In the genomic region with DNA sequence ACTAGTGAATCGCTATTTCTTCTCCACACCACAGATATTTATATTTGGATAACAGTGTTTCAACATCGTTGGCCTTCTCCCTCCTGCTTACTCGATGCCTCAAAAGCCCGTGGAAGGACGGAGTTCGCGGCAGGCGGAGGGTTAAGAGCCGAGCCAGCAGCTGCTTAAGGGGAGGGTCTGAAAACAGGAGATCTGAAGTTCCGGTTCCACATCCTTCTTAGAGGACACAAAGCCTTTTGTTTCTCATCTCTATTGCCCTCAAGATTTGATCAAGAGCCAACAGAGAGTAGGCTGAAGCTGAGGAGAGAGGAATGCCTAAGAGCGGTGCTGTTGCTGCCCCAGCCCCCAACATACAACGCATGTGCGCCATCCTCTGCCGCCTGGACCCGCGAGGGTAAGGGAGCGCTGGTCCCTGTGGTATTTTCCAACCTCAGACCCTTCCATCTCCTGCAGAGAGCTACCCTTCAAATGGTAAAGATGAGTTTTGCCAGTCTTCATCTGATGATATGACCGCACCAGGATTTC, we compare ENCODE assay signal across 8 mouse cellular contexts. TPM values are rescaled to one million over a fixed set of nuclear protein-coding genes. Genes with fewer than 3 reads are reported as not detected.
DNase-seq lines count a peak whose midpoint lies in the region; ATAC-seq lines count a peak whose summit lies in the region.

No protein-coding gene starts in this region.

- H3K36me3 ChIP-seq in heart, embryonic 13.5 days: no peaks in the 10 kb centered on the region
- no peaks in the 10 kb centered on the region for H3K36me3 ChIP-seq in liver, embryonic 15.5 days (replicated peaks)

- H3K9me3 ChIP-seq in heart, embryonic 13.5 days: no peaks in the 10 kb centered on the region
- no peaks in the 10 kb centered on the region for H3K9me3 ChIP-seq in liver, embryonic 15.5 days (replicated peaks)

- H3K4me1 ChIP-seq in heart, embryonic 13.5 days: peaks cover 39% of the 10 kb centered on the region
- H3K4me1 ChIP-seq in liver, embryonic 15.5 days (replicated peaks): peaks cover 17% of the 10 kb centered on the region

- peak overlapping the region; percentile 73 for H3K27ac ChIP-seq in heart, embryonic 13.5 days (replicated peaks)
- H3K27ac ChIP-seq in liver, embryonic 15.5 days (replicated peaks): no peak overlapping the region

- H3K4me3 ChIP-seq in heart, embryonic 13.5 days: peak overlapping the region; percentile 40
- H3K4me3 ChIP-seq in liver, embryonic 15.5 days (replicated peaks): no peak overlapping the region; the same call in 1 of the 2 replicates

- H3K27me3 ChIP-seq in heart, embryonic 13.5 days (replicated peaks): no peaks in the 10 kb centered on the region
- peaks cover 33% of the 10 kb centered on the region for H3K27me3 ChIP-seq in liver, embryonic 15.5 days

- ATAC-seq in heart, embryonic 13.5 days (ENCODE audit: extremely low read depth, insufficient number of reproducible peaks, low FRiP score, low TSS enrichment): no peak
- no peak for ATAC-seq in liver, embryonic 15.5 days (ENCODE audit: insufficient read depth)

- DNase-seq in A20 (ENCODE audit: low read depth, low spot score) (peak; percentile 55), ES-CJ7 (ENCODE audit: low read depth, low spot score) (peak; percentile 20)
- DNase-seq in thymus, postnatal 4 days: peak; percentile 63
- DNase-seq in adrenal gland, postnatal 36 days: no peak
- no peak for DNase-seq in adrenal gland, postnatal 4 days (ENCODE audit: low spot score in 2 of 2)
- DNase-seq in right cerebral cortex, postnatal 4 days: no peak

- peak overlapping the region; percentile 60 for H3K9ac ChIP-seq in heart, embryonic 13.5 days
- no peak overlapping the region for H3K9ac ChIP-seq in liver, embryonic 15.5 days

- WGBS in heart, embryonic 13.5 days: 22% methylated on average over 18 of the region's 18 CpGs
- WGBS in liver, embryonic 15.5 days (ENCODE audit: insufficient replicate concordance): 11% methylated on average over 18 of the region's 18 CpGs

- peak overlapping the region; percentile 59 for H3K4me2 ChIP-seq in heart, embryonic 13.5 days
- peak overlapping the region; percentile 28 for H3K4me2 ChIP-seq in liver, embryonic 15.5 days

RNA-seq across cellular contexts. Expression of a gene that starts 22.4 kb away (rescaled TPM):
- 29.5 and 32.6 TPM in 2 replicates for polyA plus RNA-seq in heart, embryonic 13.5 days (2015; fragmentation: Nextera tagmentation; extraction: Ambion mirVana)
- 30.8 and 31.7 TPM in 2 replicates for polyA plus RNA-seq in liver, embryonic 15.5 days (2015; fragmentation: Nextera tagmentation; extraction: Ambion mirVana)
- total RNA-seq in adrenal gland, postnatal 36 days (2021): 10 to 100 TPM; 27.2 to 47.5 TPM
- total RNA-seq in adrenal gland, postnatal 4 days (2021): 10 to 100 TPM; 34.8 to 48.5 TPM

Comparison
In these comparisons a context has a peak if more than half of its experiments do, and no peak if none do; other contexts are left out.
1. DNase-seq: peak in A20 (single experiment), ES-CJ7 (single experiment) and thymus, postnatal 4 days (single experiment); none in adrenal gland, postnatal 36 days (0 of 2), adrenal gland, postnatal 4 days (0 of 2) and right cerebral cortex, postnatal 4 days (single experiment).